Mouse (Mus musculus) central nervous system, embryonic 18 days (tissue): ENCODE measurements around the gene Strn3. TPM values are rescaled to one million over a fixed set of nuclear protein-coding genes. Genes with fewer than 3 reads are reported as not detected.

Experiments used
- polyA plus RNA-seq: library from polyadenylated mRNA; depleted of rRNA; stranded (reverse); fragments of >200 nt; gene quantifications from 2 replicates; pipeline ENCODE4 v1.2.3, GENCODE M21; 2012; rRNA removed

Strn3 gene
- 64.2 and 69.8 TPM in 2 replicates for polyA plus RNA-seq

DNA sequence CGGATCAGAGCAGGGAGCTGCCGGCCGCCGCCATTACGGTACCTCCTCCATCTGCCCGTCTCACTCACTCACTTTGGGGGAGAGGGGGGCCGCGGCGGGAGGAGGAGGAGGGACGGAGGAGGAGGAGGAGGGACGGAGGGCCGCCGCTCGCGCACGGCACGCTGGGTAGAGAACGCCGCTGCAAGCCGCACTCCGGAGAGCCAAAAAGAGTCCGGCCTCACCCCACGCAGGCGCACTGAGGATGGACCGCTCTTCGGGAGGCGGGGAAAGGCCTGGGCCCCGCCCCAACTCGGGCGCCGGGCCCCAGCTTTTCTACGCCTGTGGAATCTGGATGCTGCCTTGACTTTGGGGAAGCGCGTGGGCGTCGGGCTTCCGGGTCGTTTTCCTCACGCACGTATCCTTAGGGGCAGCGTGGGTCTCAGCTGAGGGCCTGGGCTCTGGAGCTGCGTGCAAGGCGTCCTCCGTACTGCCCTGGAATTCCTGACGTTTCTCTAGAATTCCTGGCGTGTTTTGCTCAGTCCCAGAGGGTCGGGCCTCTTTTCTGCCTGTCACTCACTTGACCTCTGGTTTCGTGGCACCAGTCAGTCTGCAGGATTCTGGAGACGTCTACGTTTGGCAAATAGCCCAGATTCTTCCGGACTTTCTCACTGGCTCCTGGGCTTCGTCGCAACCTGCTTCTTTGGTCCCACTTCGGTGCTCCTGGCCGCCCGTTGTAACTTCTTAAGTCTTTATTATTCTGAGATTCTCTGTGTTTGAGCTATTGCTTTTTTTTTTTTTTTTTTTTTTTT lies at the start of gene Strn3:
Gene Strn3 (minus strand): TSS at position 53 of the 788 bp plus-strand sequence.

DNA sequence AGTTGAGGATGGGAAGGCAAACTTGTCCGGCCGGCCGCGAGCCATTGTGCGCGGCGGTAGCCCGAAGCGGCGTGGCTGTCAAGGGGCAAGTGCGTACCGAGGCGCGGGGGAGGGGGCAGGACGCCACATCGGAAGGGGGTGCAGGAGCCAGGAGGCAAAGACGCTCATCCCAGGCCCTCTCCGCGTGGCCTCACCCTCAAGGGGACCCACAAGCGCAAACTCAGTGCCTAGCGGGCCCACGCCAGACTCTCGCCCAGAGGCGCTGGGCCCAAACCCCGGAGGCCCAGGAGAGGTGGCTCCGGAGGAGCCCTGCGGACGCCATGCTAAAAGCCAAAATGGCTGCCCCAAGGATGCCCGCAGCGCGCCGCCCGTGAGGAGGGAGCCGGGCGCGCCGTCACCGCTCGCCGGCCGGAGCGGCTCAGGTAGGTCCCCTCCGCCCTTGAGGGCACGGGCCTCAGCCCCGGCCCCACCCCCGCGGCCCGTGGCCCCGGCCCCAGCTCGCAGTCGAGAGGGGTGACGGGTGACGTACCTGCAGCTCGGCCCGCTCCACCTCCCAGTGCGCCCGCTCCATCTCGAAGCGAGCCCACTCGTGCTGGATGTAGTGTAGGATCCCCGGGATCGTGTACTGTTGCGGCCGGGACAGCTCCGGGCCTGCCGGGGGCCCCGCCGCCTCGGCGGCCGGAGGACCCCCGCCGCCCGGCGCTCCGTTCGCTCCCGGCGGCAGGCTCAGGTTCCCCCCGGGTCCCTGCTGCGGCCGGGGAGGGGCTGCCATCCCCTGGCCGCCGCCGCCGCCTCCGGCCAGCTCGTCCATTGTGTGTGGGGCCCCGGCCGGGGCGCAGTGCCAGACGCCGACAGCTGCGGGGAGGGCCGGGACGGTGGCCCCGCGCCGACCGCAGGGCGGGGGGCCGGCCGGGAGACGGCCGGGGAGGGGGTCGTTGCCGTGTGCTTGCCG lies 528 bp downstream of the Strn3 start, which contains the start of gene Ap4s1:
Gene Ap4s1 (plus strand): TSS at position 141 of the 952 bp plus-strand sequence.

DNA sequence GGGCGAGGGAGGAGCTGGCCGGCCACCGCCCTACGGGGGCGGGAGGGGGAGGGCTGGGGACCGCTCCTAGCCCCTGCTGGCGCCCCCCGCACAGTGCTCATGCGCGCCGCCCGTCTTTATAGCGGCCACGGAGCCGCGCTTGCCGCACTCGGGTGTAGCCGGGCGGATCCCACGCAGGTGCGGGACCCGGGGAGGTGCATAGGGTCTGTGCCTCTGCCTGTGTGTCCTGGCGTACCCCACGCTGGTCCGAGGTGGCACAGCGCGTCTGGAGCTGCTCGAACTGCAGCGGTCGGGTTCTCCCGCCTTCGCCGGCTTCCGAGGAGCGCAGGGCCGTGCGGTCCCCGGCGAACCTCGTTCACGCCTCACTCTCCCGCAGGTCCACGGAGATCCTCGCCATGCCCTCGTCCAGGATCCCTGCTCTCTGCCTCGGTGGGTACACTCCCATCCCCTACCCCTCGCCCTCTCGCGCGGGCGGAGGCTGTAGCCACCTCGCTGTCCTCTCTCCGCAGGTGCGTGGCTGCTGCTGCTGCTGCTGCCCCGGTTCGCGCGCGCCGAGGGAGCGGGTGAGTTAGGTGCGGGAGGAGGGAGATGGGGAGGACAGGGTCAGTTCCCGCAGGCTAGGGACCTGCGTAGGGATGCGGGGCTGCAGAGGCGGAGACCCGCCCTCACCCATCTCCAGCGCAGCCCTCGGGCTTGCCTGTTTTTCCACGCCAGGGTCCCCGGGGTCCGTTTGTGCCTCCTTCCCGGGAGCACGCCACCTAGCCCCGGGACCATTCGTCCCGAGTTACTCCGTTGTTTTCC lies 98.3 kb downstream of the Strn3 start, which contains the start of gene Coch:
Gene Coch (plus strand): TSS at position 113 of the 801 bp plus-strand sequence.

Other genes with a start within 250 kb of the Strn3 start
- gene Coch, start 98.6 kb downstream of the Strn3 start, polyA plus RNA-seq = 20.4 and 20.7 TPM in 2 replicates
- gene Ap4s1, start 864 bp downstream of the Strn3 start, polyA plus RNA-seq = 30.0 and 32.1 TPM in 2 replicates
- 35.9 and 37.9 TPM in 2 replicates for gene Hectd1, start 137.6 kb upstream of the Strn3 start, polyA plus RNA-seq